Mouse (Mus musculus): ENCODE results near the gene Gm37240. TPM values are rescaled to one million over a fixed set of nuclear protein-coding genes. Genes with fewer than 3 reads are reported as not detected.

The Gm37240 gene
- polyA plus RNA-seq, 1 experiment, result 0.77 TPM

DNA sequence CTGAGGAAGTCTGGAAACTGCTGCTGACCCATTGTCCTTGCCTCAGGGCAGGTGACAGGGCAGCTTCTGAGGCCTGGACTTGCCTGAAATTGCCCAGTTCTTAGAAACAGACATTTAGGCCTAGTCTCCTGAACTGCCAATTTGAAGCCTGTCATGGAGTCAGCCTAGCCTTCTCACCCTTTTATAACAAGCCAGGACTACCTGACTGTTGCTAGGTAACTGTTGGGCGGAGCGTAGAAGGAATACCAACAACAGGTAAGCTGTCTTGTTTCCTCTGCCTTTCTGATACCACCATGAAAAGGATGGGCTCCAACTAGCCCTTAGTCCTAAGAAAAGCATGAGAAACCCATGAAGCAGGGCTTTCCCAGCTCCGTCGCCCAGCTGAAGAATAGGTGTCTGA is 570.0 kb downstream of the Gm37240 start:
- Histone ChIP-seq H3K27me3 (ENCODE audit: control insufficient read depth, insufficient read depth, low read length) (no peaks in the 10 kb centered on the region), H3K4me1 (ENCODE audit: control insufficient read depth, insufficient read depth, low read length) (no peaks in the 10 kb centered on the region), H3K4me3 (replicated peaks; ENCODE audit: insufficient read depth, low read depth, low read length) (no peak overlapping the region), H3K27ac (ENCODE audit: insufficient read depth, low read length) (no peak overlapping the region)
- WGBS, result 97% methylated on average over 4 of the region's 4 CpGs
- TF ChIP-seq POLR2A (IDR thresholded peaks at IDR 0.05; ENCODE audit: borderline replicate concordance, insufficient read depth, low read length), result no peak
- TF ChIP-seq CTCF (IDR thresholded peaks at IDR 0.05; ENCODE audit: borderline replicate concordance, insufficient read depth, low read depth, low read length), result no peak
- DNase-seq, result no peak

DNA sequence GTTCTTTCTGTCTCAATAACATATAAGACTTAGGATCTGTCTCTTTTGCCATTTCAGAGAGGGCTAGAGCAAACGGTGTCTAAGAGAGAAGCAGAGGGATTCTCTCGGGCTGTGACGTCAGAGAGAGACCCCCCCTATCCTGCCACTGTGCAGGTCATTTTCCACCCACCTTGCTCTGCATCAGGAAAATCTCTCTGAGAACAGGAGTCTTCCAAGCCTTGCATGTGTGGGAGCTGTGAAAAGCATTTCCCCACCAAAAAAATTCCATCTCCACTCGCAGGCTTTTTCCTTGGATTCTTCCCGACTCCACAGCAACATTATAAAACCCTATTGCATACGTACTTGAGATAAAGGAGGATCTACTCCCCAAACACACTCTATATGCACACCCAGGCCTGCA is 572.4 kb downstream of the Gm37240 start:
- Histone ChIP-seq H3K27me3 (ENCODE audit: control insufficient read depth, insufficient read depth, low read length) (no peaks in the 10 kb centered on the region), H3K4me1 (ENCODE audit: control insufficient read depth, insufficient read depth, low read length) (0 out of 2 replicates have a peak, but pooled peaks cover 7% of the 10 kb centered on the region), H3K4me3 (replicated peaks; ENCODE audit: insufficient read depth, low read depth, low read length) (no peak overlapping the region), H3K27ac (ENCODE audit: insufficient read depth, low read length) (no peak overlapping the region)
- WGBS, result 93% methylated on average over 6 of the region's 6 CpGs
- TF ChIP-seq POLR2A (IDR thresholded peaks at IDR 0.05; ENCODE audit: borderline replicate concordance, insufficient read depth, low read length), result no peak
- TF ChIP-seq CTCF (IDR thresholded peaks at IDR 0.05; ENCODE audit: borderline replicate concordance, insufficient read depth, low read depth, low read length), result no peak
- DNase-seq, result no peak

DNA sequence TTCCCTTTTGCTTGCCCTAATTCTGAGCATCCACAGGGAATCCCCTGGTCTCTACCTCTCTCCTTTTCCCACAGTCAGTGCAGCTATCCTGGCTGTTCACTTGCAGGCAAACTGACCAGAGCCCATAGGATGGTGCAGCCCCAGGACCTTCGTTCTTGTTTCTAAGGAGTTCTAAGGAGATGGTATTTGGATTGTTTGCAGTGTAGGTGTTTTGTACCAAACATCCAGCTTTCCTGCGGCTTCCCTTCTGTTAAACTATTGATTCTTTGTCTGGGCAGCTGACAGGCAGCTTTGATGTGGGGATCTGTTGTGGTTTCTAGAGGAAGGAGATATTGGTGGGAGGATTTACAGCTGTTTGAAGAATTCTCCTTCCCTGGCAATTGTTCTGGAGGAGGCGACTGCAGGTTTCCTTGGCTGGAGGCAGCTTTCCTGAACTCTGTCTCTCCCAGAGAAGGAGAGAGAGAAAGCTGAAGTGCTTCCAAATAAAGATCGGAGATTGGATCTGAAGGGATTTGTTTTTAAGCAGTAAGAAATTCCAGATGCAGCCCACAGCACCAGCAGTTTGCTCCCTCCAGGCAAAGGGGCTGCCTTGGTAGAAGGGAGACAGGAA is 573.6 kb downstream of the Gm37240 start:
- Histone ChIP-seq H3K4me3 (replicated peaks; ENCODE audit: insufficient read depth, low read depth, low read length) (no peak overlapping the region), H3K4me1 (ENCODE audit: control insufficient read depth, insufficient read depth, low read length) (peaks cover 7% of the 10 kb centered on the region; the same call in 1 of the 2 replicates), H3K27ac (ENCODE audit: insufficient read depth, low read length) (no peak overlapping the region), H3K27me3 (ENCODE audit: control insufficient read depth, insufficient read depth, low read length) (no peaks in the 10 kb centered on the region)
- no peak for TF ChIP-seq CTCF (IDR thresholded peaks at IDR 0.05; ENCODE audit: borderline replicate concordance, insufficient read depth, low read depth, low read length)
- no peak for TF ChIP-seq POLR2A (IDR thresholded peaks at IDR 0.05; ENCODE audit: borderline replicate concordance, insufficient read depth, low read length)
- WGBS, result 64% methylated on average over 4 of the region's 4 CpGs
- no peak for DNase-seq

DNA sequence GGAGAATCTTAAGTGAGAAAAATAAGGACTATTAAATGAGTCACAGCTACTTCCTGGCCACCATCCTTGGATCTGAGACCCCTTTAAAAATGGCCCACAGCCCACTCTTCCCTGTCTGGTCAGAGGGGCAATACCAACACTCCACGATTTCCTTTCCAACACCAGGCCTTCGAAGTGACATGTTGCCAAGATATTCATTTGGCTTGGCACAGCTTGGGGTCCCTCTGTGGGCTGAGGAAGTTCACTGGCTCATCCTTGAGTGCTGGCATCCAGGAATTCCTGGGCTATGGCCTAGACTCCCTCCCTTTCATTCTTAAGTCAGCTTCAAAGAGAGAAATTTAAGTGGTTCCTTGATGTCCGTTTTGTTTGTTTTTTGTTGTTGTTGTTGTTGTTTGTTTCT is 576.1 kb downstream of the Gm37240 start:
- TF ChIP-seq CTCF (IDR thresholded peaks at IDR 0.05; ENCODE audit: borderline replicate concordance, insufficient read depth, low read depth, low read length) (no peak), POLR2A (IDR thresholded peaks at IDR 0.05; ENCODE audit: borderline replicate concordance, insufficient read depth, low read length) (no peak)
- H3K4me3 ChIP-seq (replicated peaks; ENCODE audit: insufficient read depth, low read depth, low read length), result no peak overlapping the region
- H3K27me3 ChIP-seq (ENCODE audit: control insufficient read depth, insufficient read depth, low read length), result no peaks in the 10 kb centered on the region
- H3K4me1 ChIP-seq (ENCODE audit: control insufficient read depth, insufficient read depth, low read length), result peaks cover 7% of the 10 kb centered on the region; the same call in 1 of the 2 replicates
- peak in 1 of 2 experiments; percentile 29 for DNase-seq
- no peak overlapping the region for H3K27ac ChIP-seq (ENCODE audit: insufficient read depth, low read length)
- WGBS, result 28% methylated on average over 3 of the region's 3 CpGs

DNA sequence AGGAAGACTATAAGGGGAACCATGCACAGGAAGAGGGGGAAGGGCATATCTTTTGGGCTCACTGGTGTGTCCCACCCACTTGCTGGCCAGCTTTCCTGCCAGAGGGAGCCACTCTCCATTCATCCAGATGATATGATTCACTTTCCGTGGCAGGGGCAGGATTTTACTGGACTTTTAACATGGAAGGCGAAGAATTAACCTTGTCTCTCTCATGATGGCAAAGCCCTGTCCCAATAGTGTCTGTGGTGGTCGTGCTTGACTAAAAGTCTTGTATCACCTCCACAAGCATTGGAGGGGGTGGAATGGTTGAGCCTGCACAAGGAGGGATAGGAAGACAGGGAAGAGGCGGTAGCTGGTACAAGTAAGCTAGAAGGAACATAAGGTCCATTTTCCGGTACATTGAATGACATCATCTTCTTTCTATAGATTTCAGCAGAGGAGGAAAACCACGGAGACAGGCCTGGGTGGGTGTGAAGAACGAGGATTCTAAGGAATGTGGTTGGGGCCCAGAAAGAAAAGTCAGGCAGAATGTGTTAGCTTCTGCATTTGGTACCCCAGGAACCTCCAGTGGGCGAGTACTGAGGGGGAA is 576.8 kb downstream of the Gm37240 start:
- DNase-seq, result no peak
- Histone ChIP-seq H3K27ac (ENCODE audit: insufficient read depth, low read length) (no peak overlapping the region), H3K4me3 (replicated peaks; ENCODE audit: insufficient read depth, low read depth, low read length) (no peak overlapping the region), H3K4me1 (ENCODE audit: control insufficient read depth, insufficient read depth, low read length) (peaks cover 7% of the 10 kb centered on the region; the same call in 1 of the 2 replicates), H3K27me3 (ENCODE audit: control insufficient read depth, insufficient read depth, low read length) (no peaks in the 10 kb centered on the region)
- 63% methylated on average over 8 of the region's 8 CpGs for WGBS
- TF ChIP-seq CTCF (IDR thresholded peaks at IDR 0.05; ENCODE audit: borderline replicate concordance, insufficient read depth, low read depth, low read length) (no peak), POLR2A (IDR thresholded peaks at IDR 0.05; ENCODE audit: borderline replicate concordance, insufficient read depth, low read length) (no peak)

DNA sequence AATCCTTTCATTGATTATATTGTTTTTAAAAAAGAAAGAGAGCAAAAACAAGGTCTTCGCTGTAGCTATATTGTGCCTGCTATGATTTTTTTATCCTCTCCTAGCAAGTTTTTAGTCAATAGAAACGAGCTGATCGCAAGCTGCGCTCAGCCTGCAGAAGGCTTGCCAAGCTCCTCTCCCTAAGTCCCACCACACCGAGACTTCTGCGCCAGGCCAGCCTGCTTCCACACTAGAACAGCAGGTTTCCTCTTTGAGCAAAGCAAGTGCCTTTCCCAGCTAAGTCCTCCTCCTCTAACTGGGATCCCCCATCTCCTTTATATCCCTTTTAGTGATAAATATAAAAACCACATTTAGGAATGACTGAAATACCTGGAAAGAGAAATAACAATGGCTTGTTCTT is 578.1 kb downstream of the Gm37240 start:
- Histone ChIP-seq H3K27me3 (ENCODE audit: control insufficient read depth, insufficient read depth, low read length) (no peaks in the 10 kb centered on the region), H3K4me1 (ENCODE audit: control insufficient read depth, insufficient read depth, low read length) (peaks cover 7% of the 10 kb centered on the region; the same call in 1 of the 2 replicates), H3K27ac (ENCODE audit: insufficient read depth, low read length) (no peak overlapping the region), H3K4me3 (replicated peaks; ENCODE audit: insufficient read depth, low read depth, low read length) (no peak overlapping the region)
- 53% methylated on average over 6 of the region's 6 CpGs for WGBS
- no peak for TF ChIP-seq CTCF (IDR thresholded peaks at IDR 0.05; ENCODE audit: borderline replicate concordance, insufficient read depth, low read depth, low read length)
- no peak for TF ChIP-seq POLR2A (IDR thresholded peaks at IDR 0.05; ENCODE audit: borderline replicate concordance, insufficient read depth, low read length)
- no peak for DNase-seq

DNA sequence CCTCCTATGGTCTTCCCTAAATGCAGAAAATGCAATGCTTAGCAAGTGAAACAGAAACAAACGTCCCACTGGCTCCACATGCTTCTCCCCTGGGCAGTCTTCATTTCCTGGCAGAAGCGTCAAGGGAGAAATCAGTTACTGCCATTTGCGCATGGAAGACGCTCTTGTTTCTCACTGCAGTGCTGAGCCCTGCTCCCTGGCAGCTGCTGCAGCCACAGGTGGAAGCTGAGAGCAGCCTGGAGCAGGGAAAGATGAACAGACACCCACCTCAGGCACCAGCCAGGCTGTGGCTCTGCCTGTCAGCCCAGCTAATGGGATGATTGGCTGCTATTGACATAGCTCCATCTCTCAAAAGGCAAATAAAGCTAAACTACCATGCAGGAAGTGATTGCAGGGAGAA is 578.6 kb downstream of the Gm37240 start:
- no peak for DNase-seq
- TF ChIP-seq POLR2A (IDR thresholded peaks at IDR 0.05; ENCODE audit: borderline replicate concordance, insufficient read depth, low read length) (no peak), CTCF (IDR thresholded peaks at IDR 0.05; ENCODE audit: borderline replicate concordance, insufficient read depth, low read depth, low read length) (no peak)
- no peak overlapping the region for H3K27ac ChIP-seq (ENCODE audit: insufficient read depth, low read length)

DNA sequence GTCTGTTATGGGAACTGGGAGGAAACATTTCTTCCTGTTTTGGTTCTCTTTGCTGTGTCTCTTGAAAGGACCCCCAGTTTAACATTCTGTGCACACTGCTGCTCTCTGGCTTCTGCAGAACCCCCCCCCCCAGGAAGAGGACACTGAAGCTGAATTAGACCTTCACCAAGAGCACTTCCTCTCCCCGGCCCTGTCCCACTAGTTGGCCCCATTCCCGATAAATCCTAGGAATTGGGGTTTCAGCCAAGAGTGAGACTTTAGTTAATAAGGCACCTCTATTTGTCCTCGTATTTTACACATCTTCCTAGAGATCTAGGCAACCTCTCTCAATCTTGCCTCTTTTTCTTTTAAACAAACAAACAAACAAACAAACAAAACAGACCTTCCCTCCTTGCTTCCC is 585.5 kb downstream of the Gm37240 start:
- Histone ChIP-seq H3K4me3 (replicated peaks; ENCODE audit: insufficient read depth, low read depth, low read length) (no peak overlapping the region), H3K27me3 (ENCODE audit: control insufficient read depth, insufficient read depth, low read length) (no peaks in the 10 kb centered on the region), H3K4me1 (ENCODE audit: control insufficient read depth, insufficient read depth, low read length) (no peaks in the 10 kb centered on the region; the same call in 1 of the 2 replicates), H3K27ac (ENCODE audit: insufficient read depth, low read length) (no peak overlapping the region)
- TF ChIP-seq CTCF (IDR thresholded peaks at IDR 0.05; ENCODE audit: borderline replicate concordance, insufficient read depth, low read depth, low read length) (no peak), POLR2A (IDR thresholded peaks at IDR 0.05; ENCODE audit: borderline replicate concordance, insufficient read depth, low read length) (no peak)
- no peak for DNase-seq
- WGBS, result 29% methylated on average over 3 of the region's 3 CpGs

More for the DNA sequence above, 578.6 kb downstream of the Gm37240 start:
- Histone ChIP-seq H3K4me1 (ENCODE audit: control insufficient read depth, insufficient read depth, low read length) (peaks cover 7% of the 10 kb centered on the region; the same call in 1 of the 2 replicates), H3K27me3 (ENCODE audit: control insufficient read depth, insufficient read depth, low read length) (no peaks in the 10 kb centered on the region), H3K4me3 (replicated peaks; ENCODE audit: insufficient read depth, low read depth, low read length) (no peak overlapping the region)
- 22% methylated on average over 4 of the region's 4 CpGs for WGBS
